Comparison of ENCODE assay signal across 12 mouse cellular contexts in the genomic region with DNA sequence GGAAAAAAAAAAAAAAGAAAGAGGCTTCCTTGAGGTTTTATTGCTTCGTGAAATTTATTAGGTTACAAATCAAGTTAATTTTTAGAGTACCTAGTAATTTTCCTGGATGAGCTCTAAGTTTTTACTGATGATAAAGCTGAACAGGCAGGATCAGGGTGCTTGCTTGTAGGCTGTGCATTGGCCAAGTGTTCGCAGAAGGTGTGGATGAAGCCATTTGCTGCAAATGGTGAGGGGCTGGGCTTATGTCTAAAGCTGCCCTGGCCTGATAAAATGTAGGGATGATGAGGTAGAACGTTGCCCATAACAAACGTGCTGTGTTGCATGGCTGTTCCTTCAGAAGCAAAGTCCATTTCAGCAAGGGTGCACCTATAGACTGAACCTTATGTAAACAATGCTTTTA.
DNase-seq lines count a peak whose midpoint lies in the region; ATAC-seq lines count a peak whose summit lies in the region.
"Had no signal": no experiment of that assay in that cellular context is flagged by ENCODE, and none has a peak within 500 bp of the region (broad histone marks: within the 10 kb centered on the region; RNA-seq: fewer than 3 reads in every experiment).

No protein-coding gene starts in this region.

- no peak overlapping the region for H3K4me3 ChIP-seq in heart, embryonic 16.5 days (ENCODE audit: low read length)
- no peak overlapping the region for H3K4me3 ChIP-seq in midbrain, embryonic 11.5 days (ENCODE audit: low read depth, low read length)
- H3K4me3 ChIP-seq in midbrain, embryonic 10.5 days: no peak overlapping the region
- H3K4me3 ChIP-seq in embryonic facial prominence, embryonic 12.5 days: no peak overlapping the region
- no peak overlapping the region; the same call in 1 of the 2 replicates for H3K4me3 ChIP-seq in limb, embryonic 13.5 days
- H3K4me3 ChIP-seq: embryonic facial prominence, embryonic 15.5 days; forebrain, embryonic 12.5 days had no signal

- H3K27me3 ChIP-seq in heart, embryonic 16.5 days (ENCODE audit: control insufficient read depth, insufficient read depth, low read length): no peaks in the 10 kb centered on the region
- no peaks in the 10 kb centered on the region for H3K27me3 ChIP-seq in midbrain, embryonic 11.5 days (ENCODE audit: control insufficient read depth, insufficient read depth, low read length)
- no peaks in the 10 kb centered on the region for H3K27me3 ChIP-seq in midbrain, embryonic 10.5 days (ENCODE audit: low read depth, poor library complexity, severe bottlenecking)
- no peaks in the 10 kb centered on the region for H3K27me3 ChIP-seq in embryonic facial prominence, embryonic 12.5 days
- H3K27me3 ChIP-seq in limb, embryonic 13.5 days: peaks cover 8% of the 10 kb centered on the region; the same call in 1 of the 2 replicates
- H3K27me3 ChIP-seq: embryonic facial prominence, embryonic 15.5 days; forebrain, embryonic 12.5 days had no signal

- H3K9ac ChIP-seq in heart, embryonic 16.5 days (ENCODE audit: low read length): no peak overlapping the region
- H3K9ac ChIP-seq in midbrain, embryonic 11.5 days (ENCODE audit: low read length): no peak overlapping the region
- no peak overlapping the region for H3K9ac ChIP-seq in embryonic facial prominence, embryonic 12.5 days
- H3K9ac ChIP-seq in limb, embryonic 13.5 days: no peak overlapping the region
- H3K9ac ChIP-seq: embryonic facial prominence, embryonic 15.5 days; forebrain, embryonic 12.5 days; liver, postnatal 0 days had no signal

- WGBS in heart, embryonic 16.5 days: 33% methylated on average over 4 of the region's 4 CpGs
- WGBS in midbrain, embryonic 11.5 days: 72% methylated on average over 4 of the region's 4 CpGs
- 72% methylated on average over 4 of the region's 4 CpGs for WGBS in midbrain, embryonic 10.5 days
- 56% methylated on average over 4 of the region's 4 CpGs for WGBS in embryonic facial prominence, embryonic 12.5 days
- WGBS in limb, embryonic 13.5 days: 8% methylated on average over 4 of the region's 4 CpGs

- no peaks in the 10 kb centered on the region for H3K9me3 ChIP-seq in heart, embryonic 16.5 days (replicated peaks; ENCODE audit: control insufficient read depth, low read length)
- H3K9me3 ChIP-seq in midbrain, embryonic 11.5 days (ENCODE audit: control insufficient read depth, low read length): no peaks in the 10 kb centered on the region
- no peaks in the 10 kb centered on the region for H3K9me3 ChIP-seq in midbrain, embryonic 10.5 days (replicated peaks)
- no peaks in the 10 kb centered on the region for H3K9me3 ChIP-seq in embryonic facial prominence, embryonic 12.5 days
- no peaks in the 10 kb centered on the region for H3K9me3 ChIP-seq in limb, embryonic 13.5 days
- H3K9me3 ChIP-seq: embryonic facial prominence, embryonic 15.5 days; forebrain, embryonic 12.5 days had no signal

- ATAC-seq in heart, embryonic 16.5 days (replicated peaks; ENCODE audit: extremely low read depth, insufficient read depth, low FRiP score): no peak
- ATAC-seq in midbrain, embryonic 11.5 days (ENCODE audit: low FRiP score): no peak; the same call in 1 of the 2 replicates
- no peak for ATAC-seq in embryonic facial prominence, embryonic 12.5 days (ENCODE audit: insufficient number of reproducible peaks, insufficient read depth, low FRiP score, low TSS enrichment)
- ATAC-seq in limb, embryonic 13.5 days (ENCODE audit: low FRiP score, low read depth): peak; percentile 54
- ATAC-seq: liver, postnatal 0 days had no signal

- peaks cover 4% of the 10 kb centered on the region; the same call in 1 of the 2 replicates for H3K4me1 ChIP-seq in heart, embryonic 16.5 days (ENCODE audit: control insufficient read depth, insufficient read depth, low read length)
- H3K4me1 ChIP-seq in midbrain, embryonic 11.5 days (ENCODE audit: control insufficient read depth, insufficient read depth, low read length): 0 out of 2 replicates have a peak, but pooled peaks cover 7% of the 10 kb centered on the region
- H3K4me1 ChIP-seq in midbrain, embryonic 10.5 days: peaks cover 24% of the 10 kb centered on the region
- peaks cover 7% of the 10 kb centered on the region for H3K4me1 ChIP-seq in embryonic facial prominence, embryonic 12.5 days
- H3K4me1 ChIP-seq in limb, embryonic 13.5 days: peaks cover 32% of the 10 kb centered on the region

- no peak overlapping the region for H3K27ac ChIP-seq in heart, embryonic 16.5 days (ENCODE audit: low read length)
- no peak overlapping the region for H3K27ac ChIP-seq in midbrain, embryonic 11.5 days (ENCODE audit: low read depth, low read length)
- no peak overlapping the region; the same call in 1 of the 2 replicates for H3K27ac ChIP-seq in midbrain, embryonic 10.5 days (replicated peaks)
- peak overlapping the region; percentile 54; the same call in 1 of the 2 replicates for H3K27ac ChIP-seq in embryonic facial prominence, embryonic 12.5 days
- 0 out of 2 replicates have a peak overlapping the region, but pooled peaks have one; percentile 48 for H3K27ac ChIP-seq in limb, embryonic 13.5 days
- H3K27ac ChIP-seq: embryonic facial prominence, embryonic 15.5 days; forebrain, embryonic 12.5 days had no signal

- H3K36me3 ChIP-seq in heart, embryonic 16.5 days (ENCODE audit: control insufficient read depth, insufficient read depth): no peaks in the 10 kb centered on the region
- H3K36me3 ChIP-seq in midbrain, embryonic 11.5 days (ENCODE audit: control insufficient read depth, insufficient read depth, low read length): no peaks in the 10 kb centered on the region
- H3K36me3 ChIP-seq in midbrain, embryonic 10.5 days: no peaks in the 10 kb centered on the region
- H3K36me3 ChIP-seq in embryonic facial prominence, embryonic 12.5 days: no peaks in the 10 kb centered on the region
- H3K36me3 ChIP-seq in limb, embryonic 13.5 days: no peaks in the 10 kb centered on the region
- H3K36me3 ChIP-seq: embryonic facial prominence, embryonic 15.5 days; forebrain, embryonic 12.5 days had no signal

- DNase-seq in heart, postnatal 36 days: no peak
- DNase-seq in midbrain, embryonic 11.5 days (ENCODE audit: low spot score, missing footprints): peak; percentile 83
- no peak for DNase-seq in midbrain, embryonic 10.5 days (ENCODE audit: low spot score)
- DNase-seq in spleen, postnatal 4 days (ENCODE audit: low spot score in 2 of 2): no peak
- DNase-seq: gastrocnemius, postnatal 36 days; liver, postnatal 0 days; spleen, adult 18-20 months had no signal

- H3K4me2 ChIP-seq in heart, embryonic 16.5 days (ENCODE audit: low read depth, low read length): peak overlapping the region; percentile 48; the same call in 1 of the 2 replicates
- H3K4me2 ChIP-seq in midbrain, embryonic 11.5 days: no peak overlapping the region
- H3K4me2 ChIP-seq in embryonic facial prominence, embryonic 12.5 days (replicated peaks): no peak overlapping the region
- H3K4me2 ChIP-seq in limb, embryonic 13.5 days (replicated peaks): peak overlapping the region; percentile 57

- intact Hi-C loops in heart, postnatal 36 days (cut with DNase I): no loop called here

Comparison
In these comparisons a context has a peak if more than half of its experiments do, and no peak if none do; other contexts are left out.
1. H3K27ac ChIP-seq: peak in embryonic facial prominence, embryonic 12.5 days (single experiment) and limb, embryonic 13.5 days (single experiment); none in heart, embryonic 16.5 days (single experiment), midbrain, embryonic 11.5 days (single experiment) and midbrain, embryonic 10.5 days (single experiment).
2. H3K4me2 ChIP-seq: peak in heart, embryonic 16.5 days (single experiment) and limb, embryonic 13.5 days (single experiment); none in midbrain, embryonic 11.5 days (single experiment) and embryonic facial prominence, embryonic 12.5 days (single experiment).